Mouse (Mus musculus) ES-Bruce4 (cell line): ENCODE results near the gene Zbtb20.

Source experiments
- CTCF ChIP-seq: IDR thresholded peaks from one replicate; pipeline ENCODE4 v1.8.1; 2011; ENCODE audit warnings: low read depth, low read length
- POLR2A ChIP-seq: IDR thresholded peaks from one replicate; pipeline ENCODE4 v1.8.1; 2011; ENCODE audit warnings: low read length; ENCODE audit not compliant: insufficient read depth

DNA sequence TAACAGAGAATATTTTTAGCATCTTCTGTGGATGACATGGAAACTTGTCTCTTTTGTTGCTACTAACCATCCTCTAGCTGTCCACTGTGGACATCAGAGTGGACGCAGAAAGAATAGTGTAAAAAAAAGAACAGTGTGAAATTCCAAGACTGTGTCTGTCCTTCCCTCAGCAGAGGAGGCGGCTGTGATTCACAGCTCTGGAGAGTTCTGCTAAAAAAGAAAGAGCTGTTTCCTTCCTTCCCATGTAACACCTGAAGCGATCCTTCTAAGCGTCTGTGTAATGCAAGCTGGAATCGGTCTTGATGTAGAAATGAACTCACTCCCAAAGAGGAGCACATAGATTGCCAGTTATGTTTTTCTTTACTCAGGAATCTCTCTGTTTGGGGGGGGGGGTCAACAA is 512.7 kb downstream of the Zbtb20 start:
- TF ChIP-seq POLR2A (no peak), CTCF (no peak)
